Mouse (Mus musculus) limb, embryonic 15.5 days (tissue): ENCODE measurements around the gene Jdp2. TPM values are rescaled to one million over a fixed set of nuclear protein-coding genes. Genes with fewer than 3 reads are reported as not detected.

ENCODE experiments used
- ATAC-seq: fragments of 200-750 bp; cut with Nextera tagmentation; 2 replicates; pipeline ENCODE4 v1.8.0; 2017; ENCODE audit warnings: low read depth, moderate TSS enrichment; ENCODE audit not compliant: insufficient number of reproducible peaks, low FRiP score, low TSS enrichment
- H3K27ac ChIP-seq: fragments of 300-500 bp; sonication (generic); 2 replicates; pipeline ENCODE4 v1.5.1; 2015; ENCODE audit warnings: moderate library complexity, mild to moderate bottlenecking, inconsistent platforms
- H3K27me3 ChIP-seq: fragments of 300-500 bp; sonication (generic); 2 replicates; pipeline ENCODE4 v1.6.1; 2015; ENCODE audit warnings: inconsistent platforms
- H3K36me3 ChIP-seq: fragments of 300-500 bp; sonication (generic); 2 replicates; pipeline ENCODE4 v1.6.1; 2015; ENCODE audit warnings: inconsistent platforms
- H3K4me1 ChIP-seq: fragments of 300-500 bp; sonication (generic); 2 replicates; pipeline ENCODE4 v1.6.1; 2015; ENCODE audit warnings: inconsistent platforms
- H3K4me2 ChIP-seq: fragments of 300-500 bp; sonication (generic); 2 replicates; pipeline ENCODE4 v1.6.1; 2015; ENCODE audit warnings: mild to moderate bottlenecking, inconsistent platforms
- H3K4me3 ChIP-seq: fragments of 300-500 bp; sonication (generic); 2 replicates; pipeline ENCODE4 v1.5.1; 2015; ENCODE audit warnings: mild to moderate bottlenecking, inconsistent platforms
- H3K9ac ChIP-seq: fragments of 300-500 bp; sonication (generic); 2 replicates; pipeline ENCODE4 v1.6.1; 2015; ENCODE audit warnings: inconsistent platforms
- H3K9me3 ChIP-seq: fragments of 300-500 bp; sonication (generic); 2 replicates; pipeline ENCODE4 v1.6.1; 2016; ENCODE audit warnings: inconsistent platforms
- WGBS: fragments of 180-500 bp; shearing (Covaris S2); methylation state at CpG from one replicate; pipeline ENCODE4 v1.1.7; 2015; 5-methylcytosine and 5-hydroxymethylcytosine counted together
- polyA plus RNA-seq: library from polyadenylated mRNA; unstranded; fragments of >200 nt; fragmentation: Nextera tagmentation; extraction: Ambion mirVana; gene quantifications from 2 replicates; pipeline ENCODE4 v1.2.1, GENCODE M21; 2015

Jdp2 gene
- polyA plus RNA-seq, 1 experiment from 2014 or later = 1.5 TPM

DNA sequence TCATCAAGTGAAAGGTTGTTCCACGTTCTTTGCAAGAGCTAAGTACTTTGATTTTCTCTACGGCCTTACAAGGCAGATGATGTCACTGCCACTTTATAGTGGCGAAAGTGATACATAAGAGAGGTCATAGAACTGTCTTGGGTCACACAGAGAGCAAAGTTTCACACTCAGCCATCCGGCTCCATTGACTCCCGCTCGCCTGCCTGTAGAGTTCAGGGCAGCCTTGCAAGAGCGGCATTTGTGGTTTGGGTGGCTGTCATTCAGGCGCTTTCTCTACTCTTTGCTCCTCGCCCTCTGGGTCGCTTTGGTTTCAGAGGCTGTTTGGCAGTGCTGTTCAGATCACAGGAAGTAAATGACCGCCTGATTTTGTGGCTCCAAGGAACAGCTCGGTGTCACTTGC is 4.0 kb downstream of the Jdp2 start:
- no peak overlapping the region for H3K4me3 ChIP-seq

DNA sequence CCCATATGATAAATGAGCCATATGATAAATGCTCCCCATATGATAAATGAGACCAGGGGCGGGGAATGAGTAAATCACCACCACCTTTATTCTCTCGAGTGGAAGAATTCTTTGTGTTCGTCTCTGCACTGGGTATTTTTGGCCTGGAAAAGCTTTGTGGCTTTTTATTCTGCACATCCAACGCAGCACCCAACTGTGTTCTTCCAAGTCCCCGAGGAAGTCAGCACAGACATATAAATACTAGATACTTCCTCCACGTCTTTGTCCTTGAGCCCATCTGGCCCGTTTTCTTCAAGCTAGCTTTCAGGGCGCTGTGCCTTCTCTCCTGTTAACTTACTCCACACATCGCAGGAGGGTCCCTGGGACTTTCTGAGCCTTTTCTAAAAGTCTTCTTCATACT is 4.9 kb downstream of the Jdp2 start:
- H3K36me3 ChIP-seq = peaks cover 17% of the 10 kb centered on the region
- H3K9ac ChIP-seq = no peak overlapping the region
- no peak overlapping the region for H3K4me2 ChIP-seq
- H3K4me1 ChIP-seq = peaks cover 54% of the 10 kb centered on the region
- H3K27ac ChIP-seq = no peak overlapping the region
- H3K27me3 ChIP-seq = no peaks in the 10 kb centered on the region
- no peak for ATAC-seq
- H3K9me3 ChIP-seq = no peaks in the 10 kb centered on the region
- no peak overlapping the region for H3K4me3 ChIP-seq
- whole genome bisulfite sequencing = 67% methylated on average over 9 of the region's 9 CpGs

More for the DNA sequence above, 4.0 kb downstream of the Jdp2 start:
- no peak overlapping the region for H3K9ac ChIP-seq
- H3K27me3 ChIP-seq = no peaks in the 10 kb centered on the region
- peaks cover 59% of the 10 kb centered on the region for H3K4me1 ChIP-seq
- WGBS = 73% methylated on average over 12 of the region's 12 CpGs
- peaks cover 8% of the 10 kb centered on the region; the same call in 1 of the 2 replicates for H3K36me3 ChIP-seq
- no peaks in the 10 kb centered on the region for H3K9me3 ChIP-seq
- no peak overlapping the region for H3K4me2 ChIP-seq
- H3K27ac ChIP-seq = no peak overlapping the region
- no peak for ATAC-seq

DNA sequence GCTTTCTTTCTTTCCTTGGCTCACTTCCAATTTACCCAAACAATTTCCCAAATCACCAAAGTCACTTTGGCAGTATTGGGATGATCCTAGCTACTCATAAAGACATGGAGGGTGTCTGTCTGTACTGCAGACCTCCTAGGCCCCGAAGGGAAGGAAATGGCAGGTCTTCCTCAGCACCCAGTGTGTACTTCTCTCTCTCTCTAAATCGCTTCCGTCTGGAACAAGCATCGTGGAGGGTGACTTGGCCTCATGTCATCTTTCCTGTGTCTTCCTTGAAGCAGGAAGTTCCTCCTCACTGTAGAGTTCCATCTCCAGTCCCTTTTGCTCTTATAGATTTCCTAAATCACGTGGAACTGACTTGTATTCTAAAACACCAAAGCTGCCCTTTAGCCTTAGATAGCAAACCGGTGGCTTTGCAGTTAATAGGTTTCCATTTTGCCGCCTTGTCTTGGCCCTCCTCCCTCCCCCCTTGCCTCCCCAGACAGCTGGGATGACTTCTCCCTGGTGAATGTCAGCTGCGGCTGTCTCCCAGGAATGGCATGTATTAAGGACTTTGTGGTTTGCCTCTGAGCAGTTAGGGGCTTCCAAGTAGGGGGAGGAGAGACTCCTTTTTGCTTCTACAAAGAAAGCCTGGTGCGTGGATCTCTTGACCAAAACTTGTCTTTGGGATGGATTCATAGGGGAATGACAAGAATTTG is 5.6 kb downstream of the Jdp2 start:
- Histone ChIP-seq H3K4me3 (no peak overlapping the region), H3K27ac (no peak overlapping the region), H3K36me3 (peaks cover 23% of the 10 kb centered on the region), H3K9me3 (no peaks in the 10 kb centered on the region), H3K4me2 (no peak overlapping the region), H3K9ac (no peak overlapping the region), H3K4me1 (peaks cover 54% of the 10 kb centered on the region), H3K27me3 (no peaks in the 10 kb centered on the region)
- WGBS = 50% methylated on average over 9 of the region's 9 CpGs
- ATAC-seq = no peak

DNA sequence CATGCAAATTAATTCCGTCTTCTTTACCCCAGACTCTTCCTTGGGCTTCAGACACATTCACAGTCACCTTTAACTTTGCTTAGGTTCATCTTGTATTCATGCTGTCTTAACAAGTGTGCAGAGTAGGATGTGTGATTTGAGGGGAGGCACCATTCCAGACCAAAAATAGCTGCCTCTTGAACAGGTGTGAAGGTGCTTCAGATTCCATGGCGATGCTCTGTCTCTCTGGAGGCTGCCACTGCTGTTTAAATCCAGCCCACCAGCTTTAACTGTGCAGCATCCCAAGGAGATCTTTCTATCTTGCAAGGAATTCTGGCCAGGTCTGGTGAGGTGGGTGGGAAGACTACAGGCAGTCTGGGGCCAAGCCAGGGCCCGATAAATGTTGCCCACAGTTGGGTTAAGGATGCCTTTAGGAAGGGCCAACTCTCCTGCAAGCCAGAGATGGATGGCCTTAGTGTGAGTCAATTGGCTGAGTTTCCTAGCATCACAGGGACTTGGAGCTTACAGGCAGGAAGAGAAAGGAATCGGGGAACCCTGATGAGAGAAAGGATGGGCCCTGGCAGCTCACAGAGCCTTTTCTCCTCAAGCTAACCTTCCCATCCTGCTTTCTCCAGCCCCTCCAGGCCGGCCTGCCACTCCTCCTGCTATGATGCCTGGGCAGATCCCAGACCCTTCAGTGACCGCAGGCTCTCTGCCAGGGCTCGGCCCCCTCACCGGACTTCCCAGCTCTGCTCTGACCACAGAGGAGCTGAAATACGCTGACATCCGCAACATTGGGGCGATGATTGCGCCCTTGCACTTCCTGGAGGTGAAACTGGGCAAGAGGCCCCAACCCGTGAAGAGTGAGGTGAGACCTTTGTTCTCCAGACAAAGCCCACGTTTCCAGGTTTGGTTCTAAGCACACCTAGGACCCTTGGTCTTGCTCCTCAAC is 9.0 kb downstream of the Jdp2 start:
- H3K36me3 ChIP-seq = peaks cover 53% of the 10 kb centered on the region
- H3K27me3 ChIP-seq = no peaks in the 10 kb centered on the region
- H3K4me2 ChIP-seq = no peak overlapping the region
- 77% methylated on average over 14 of the region's 14 CpGs for WGBS
- H3K4me1 ChIP-seq = peaks cover 29% of the 10 kb centered on the region
- no peak overlapping the region for H3K27ac ChIP-seq
- H3K4me3 ChIP-seq = no peak overlapping the region
- H3K9ac ChIP-seq = no peak overlapping the region
- H3K9me3 ChIP-seq = no peaks in the 10 kb centered on the region
- ATAC-seq = no peak

DNA sequence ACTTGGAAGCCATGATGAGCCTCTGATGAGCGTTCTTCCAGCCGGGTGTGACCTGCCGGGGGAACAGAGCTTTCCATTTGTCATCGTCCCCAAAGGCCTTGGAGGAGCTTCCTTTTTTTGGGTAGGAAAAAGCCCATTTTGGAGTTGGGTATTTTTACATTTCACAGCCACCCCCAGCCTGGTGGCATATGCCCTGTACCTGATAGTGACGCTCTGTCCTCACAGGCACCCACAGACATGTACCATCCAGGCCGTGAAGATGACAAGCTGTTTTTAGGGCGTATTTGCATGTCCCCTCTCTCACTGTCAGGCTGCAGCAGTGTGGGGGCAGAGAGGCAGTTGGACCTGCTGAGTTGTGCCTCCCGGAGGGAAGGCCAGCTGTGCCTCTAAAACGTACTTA is 11.3 kb downstream of the Jdp2 start:
- Histone ChIP-seq H3K4me2 (no peak overlapping the region), H3K4me3 (no peak overlapping the region), H3K36me3 (peaks cover 68% of the 10 kb centered on the region), H3K9me3 (no peaks in the 10 kb centered on the region), H3K9ac (no peak overlapping the region), H3K27ac (no peak overlapping the region), H3K4me1 (peaks cover 18% of the 10 kb centered on the region; the same call in 1 of the 2 replicates), H3K27me3 (no peaks in the 10 kb centered on the region)
- 79% methylated on average over 9 of the region's 9 CpGs for WGBS
- no peak for ATAC-seq

DNA sequence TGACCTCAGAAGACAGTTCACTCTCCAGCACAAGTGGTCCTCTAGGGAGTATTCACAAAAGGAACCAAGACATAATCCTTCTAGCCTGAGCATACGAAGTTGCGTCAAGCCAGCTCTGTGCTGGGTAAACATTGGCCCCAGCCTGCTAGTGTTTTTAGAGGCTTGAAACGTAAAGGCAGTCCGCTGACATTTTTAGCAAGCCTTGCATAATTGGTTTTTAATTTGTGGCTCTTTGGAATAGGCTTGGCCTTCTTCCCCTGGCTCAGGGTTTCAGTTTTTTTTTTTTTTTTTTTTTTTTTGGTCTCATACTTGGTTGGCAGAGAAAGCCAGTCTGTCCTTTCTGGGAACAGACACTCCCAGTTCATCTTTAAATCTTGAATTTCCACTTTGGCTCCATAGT is 15.3 kb downstream of the Jdp2 start:
- no peak overlapping the region for H3K4me3 ChIP-seq
- peaks cover 20% of the 10 kb centered on the region; the same call in 1 of the 2 replicates for H3K4me1 ChIP-seq
- peaks cover 61% of the 10 kb centered on the region for H3K36me3 ChIP-seq
- no peak overlapping the region for H3K4me2 ChIP-seq
- H3K9ac ChIP-seq = no peak overlapping the region
- H3K9me3 ChIP-seq = no peaks in the 10 kb centered on the region
- ATAC-seq = no peak
- no peaks in the 10 kb centered on the region for H3K27me3 ChIP-seq
- WGBS = 45% methylated on average over 4 of the region's 4 CpGs
- no peak overlapping the region for H3K27ac ChIP-seq

DNA sequence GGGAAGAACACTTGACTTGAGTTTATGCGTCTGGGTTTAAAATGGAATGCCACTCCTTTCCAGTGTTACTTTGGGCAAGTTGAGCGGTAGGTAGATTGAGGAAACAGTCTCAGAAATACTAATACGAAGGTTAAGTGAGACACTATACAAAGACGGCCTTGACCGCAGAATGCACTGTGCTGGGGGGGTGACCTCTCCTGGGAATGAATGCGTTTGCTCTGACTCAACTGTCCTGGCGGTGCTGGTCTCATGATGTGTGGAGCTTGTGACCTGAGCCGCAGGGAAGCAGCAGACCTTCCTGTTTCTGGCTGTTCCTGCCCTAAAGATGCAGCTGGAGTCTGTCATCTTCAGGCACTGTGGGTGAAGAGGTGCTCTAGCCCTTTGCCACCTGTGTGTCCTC is 16.7 kb downstream of the Jdp2 start:
- peaks cover 29% of the 10 kb centered on the region; the same call in 1 of the 2 replicates for H3K4me1 ChIP-seq
- no peak for ATAC-seq
- no peaks in the 10 kb centered on the region for H3K27me3 ChIP-seq
- no peak overlapping the region for H3K4me3 ChIP-seq
- H3K36me3 ChIP-seq = peaks cover 55% of the 10 kb centered on the region
- no peak overlapping the region for H3K27ac ChIP-seq
- no peak overlapping the region for H3K4me2 ChIP-seq
- WGBS = 84% methylated on average over 8 of the region's 8 CpGs
- no peak overlapping the region for H3K9ac ChIP-seq
- no peaks in the 10 kb centered on the region for H3K9me3 ChIP-seq

DNA sequence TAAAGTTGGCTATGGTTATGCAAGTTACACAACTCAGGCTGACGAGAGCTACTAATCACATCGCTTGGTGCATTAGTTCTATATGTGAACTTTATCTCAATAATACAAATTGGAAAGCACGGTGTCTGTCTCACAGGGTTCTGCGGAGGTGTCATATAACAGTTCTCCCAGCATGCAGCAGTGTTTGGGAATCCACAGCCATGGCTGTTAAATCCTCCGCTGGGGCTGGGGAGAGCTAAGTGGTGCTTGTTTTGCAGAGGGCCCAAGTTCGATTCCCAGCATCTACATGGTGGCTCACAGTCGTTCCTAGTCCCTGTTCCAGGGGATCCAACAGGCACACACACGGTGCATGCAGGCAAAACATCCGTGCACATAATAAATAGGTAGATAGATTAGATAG is 19.1 kb downstream of the Jdp2 start:
- no peak overlapping the region for H3K27ac ChIP-seq
- H3K27me3 ChIP-seq = no peaks in the 10 kb centered on the region
- H3K4me1 ChIP-seq = peaks cover 36% of the 10 kb centered on the region; the same call in 1 of the 2 replicates
- no peaks in the 10 kb centered on the region for H3K9me3 ChIP-seq
- WGBS = 69% methylated on average over 9 of the region's 9 CpGs
- H3K9ac ChIP-seq = no peak overlapping the region
- H3K4me3 ChIP-seq = no peak overlapping the region
- ATAC-seq = no peak
- peaks cover 46% of the 10 kb centered on the region for H3K36me3 ChIP-seq
- no peak overlapping the region for H3K4me2 ChIP-seq

DNA sequence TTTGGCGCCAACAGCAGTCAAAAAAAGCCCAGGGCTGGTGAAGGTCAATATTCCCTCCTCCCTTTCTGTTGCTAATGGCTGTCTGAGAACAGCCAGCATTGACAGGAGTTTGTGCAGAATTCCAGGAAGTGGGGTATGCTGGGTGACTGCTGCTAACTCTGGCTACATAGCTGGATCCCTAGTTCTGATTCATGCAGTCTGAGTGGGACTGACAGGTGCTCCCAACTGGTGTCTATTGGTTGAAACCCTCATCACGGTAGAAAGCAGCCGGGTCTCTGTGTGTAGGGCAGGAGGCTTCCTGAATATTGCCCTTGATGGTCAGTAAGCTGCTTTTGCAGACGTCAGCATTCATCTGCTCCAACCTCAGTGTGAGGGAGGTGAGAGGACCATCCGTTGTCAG is 19.6 kb downstream of the Jdp2 start:
- H3K36me3 ChIP-seq = peaks cover 43% of the 10 kb centered on the region
- no peaks in the 10 kb centered on the region for H3K27me3 ChIP-seq
- no peak overlapping the region for H3K4me3 ChIP-seq
- no peak overlapping the region for H3K4me2 ChIP-seq
- H3K4me1 ChIP-seq = peaks cover 38% of the 10 kb centered on the region
- WGBS = 78% methylated on average over 5 of the region's 5 CpGs
- ATAC-seq = no peak
- no peaks in the 10 kb centered on the region for H3K9me3 ChIP-seq
- no peak overlapping the region for H3K9ac ChIP-seq
- no peak overlapping the region for H3K27ac ChIP-seq

DNA sequence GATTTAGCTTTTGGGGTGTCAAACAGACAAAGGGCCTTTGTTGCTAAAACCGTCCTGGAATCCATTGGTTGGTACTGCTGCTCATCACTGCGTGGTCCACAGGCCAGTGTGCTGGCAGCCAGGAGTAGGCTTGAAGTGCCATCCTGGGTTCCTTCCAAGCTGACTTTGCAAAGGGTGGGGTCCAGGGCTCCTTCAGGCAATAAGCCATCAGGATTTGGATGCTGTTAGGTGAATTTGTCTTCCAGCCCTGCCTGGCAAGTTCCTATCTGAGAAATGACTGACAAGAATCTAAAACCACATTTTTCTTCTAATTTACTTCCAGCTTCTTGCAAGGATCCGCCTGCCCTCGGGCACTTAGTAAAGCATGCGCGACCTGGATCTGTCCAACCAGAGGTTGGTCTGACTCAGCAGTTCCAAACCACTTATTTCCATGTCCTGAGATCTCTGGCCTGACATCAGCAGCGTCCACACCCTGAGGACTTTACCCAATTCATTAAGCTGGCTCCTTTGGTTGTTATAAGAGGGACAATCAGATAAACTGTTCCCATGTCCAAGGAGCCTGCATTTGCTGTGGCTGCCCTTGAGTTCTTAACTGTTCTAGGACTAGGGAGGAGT is 20.6 kb downstream of the Jdp2 start:
- H3K9me3 ChIP-seq = no peaks in the 10 kb centered on the region
- H3K36me3 ChIP-seq = peaks cover 39% of the 10 kb centered on the region
- H3K9ac ChIP-seq = no peak overlapping the region
- H3K27ac ChIP-seq = no peak overlapping the region
- no peak overlapping the region for H3K4me2 ChIP-seq
- H3K4me3 ChIP-seq = no peak overlapping the region
- no peaks in the 10 kb centered on the region for H3K27me3 ChIP-seq
- no peak for ATAC-seq
- 68% methylated on average over 7 of the region's 7 CpGs for WGBS
- H3K4me1 ChIP-seq = peaks cover 38% of the 10 kb centered on the region

DNA sequence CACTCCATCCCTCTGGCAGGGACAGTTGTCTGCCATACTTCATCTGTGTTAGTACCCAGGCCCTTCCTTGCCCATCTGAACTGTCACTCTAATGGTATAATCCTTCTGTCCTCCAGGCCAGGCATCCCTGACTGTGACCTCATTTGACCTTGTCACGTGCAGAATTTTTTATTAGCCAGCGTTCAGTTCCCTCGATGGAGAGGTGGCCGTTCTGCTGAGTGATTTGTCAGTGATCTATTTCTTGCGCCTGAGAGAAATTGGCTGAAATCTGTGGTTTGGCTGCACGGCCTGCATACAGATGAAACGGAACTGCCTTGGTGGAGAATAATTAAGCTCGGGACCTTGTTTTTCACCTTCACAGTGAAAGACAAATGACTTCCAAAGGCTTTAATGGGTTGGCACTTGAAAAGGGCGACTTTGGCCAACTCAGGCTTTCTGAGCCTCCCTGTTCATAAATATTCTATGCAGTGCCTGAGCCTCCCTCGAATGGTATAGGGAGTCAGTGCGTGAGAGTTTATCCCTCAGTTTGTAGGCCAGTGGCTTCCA is 21.1 kb downstream of the Jdp2 start:
- Histone ChIP-seq H3K9ac (no peak overlapping the region), H3K36me3 (peaks cover 41% of the 10 kb centered on the region), H3K4me3 (no peak overlapping the region), H3K27ac (no peak overlapping the region), H3K9me3 (no peaks in the 10 kb centered on the region), H3K4me1 (peaks cover 36% of the 10 kb centered on the region), H3K27me3 (no peaks in the 10 kb centered on the region), H3K4me2 (no peak overlapping the region)
- WGBS = 50% methylated on average over 11 of the region's 11 CpGs
- no peak for ATAC-seq
